Mouse (Mus musculus): ENCODE measurements at regions not wholly inside any gene's neighbourhood (a gene's known extent, or its start where the extent isn't known, plus 50 kb on each side); places are given as distances from the start of the nearest gene placed in this dataset.

DNA sequence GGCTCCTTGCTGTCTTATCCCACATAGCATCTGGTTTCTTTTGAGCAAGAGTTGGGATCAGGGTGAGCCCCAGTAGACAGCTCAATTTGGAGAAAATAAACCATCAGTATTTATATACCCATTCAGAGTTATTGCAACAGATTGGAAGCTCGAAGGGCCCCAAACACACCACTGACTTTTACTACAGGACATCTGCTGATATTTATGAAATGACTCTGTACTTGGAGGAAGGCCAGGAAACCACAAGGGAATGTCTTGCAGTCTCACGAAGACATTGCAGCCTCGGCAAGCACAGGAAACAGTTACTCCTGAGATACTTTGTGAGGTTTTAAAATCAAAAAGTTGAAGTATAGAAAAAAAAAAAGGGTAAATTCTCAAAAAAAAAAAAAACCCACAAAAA lies 375.1 kb upstream of the 4931408C20Rik start:
- intact Hi-C loops (cut with DNase I; ENCODE audit: low total_unique reads) = no loop called here
- DNase-seq = peak; percentile 4
